Mouse (Mus musculus) G1E (cell line): ENCODE data around the gene Add2.

Experiments used
- CTCF ChIP-seq: IDR thresholded peaks from 2 replicates; pipeline ENCODE4 v1.5.1; 2012; ENCODE audit warnings: low read depth, low read length, inconsistent platforms, mixed read lengths
- GATA2 ChIP-seq: IDR thresholded peaks from 2 replicates; pipeline ENCODE4 v1.6.1; 2012; ENCODE audit warnings: low read depth, low read length, inconsistent platforms, borderline replicate concordance

DNA sequence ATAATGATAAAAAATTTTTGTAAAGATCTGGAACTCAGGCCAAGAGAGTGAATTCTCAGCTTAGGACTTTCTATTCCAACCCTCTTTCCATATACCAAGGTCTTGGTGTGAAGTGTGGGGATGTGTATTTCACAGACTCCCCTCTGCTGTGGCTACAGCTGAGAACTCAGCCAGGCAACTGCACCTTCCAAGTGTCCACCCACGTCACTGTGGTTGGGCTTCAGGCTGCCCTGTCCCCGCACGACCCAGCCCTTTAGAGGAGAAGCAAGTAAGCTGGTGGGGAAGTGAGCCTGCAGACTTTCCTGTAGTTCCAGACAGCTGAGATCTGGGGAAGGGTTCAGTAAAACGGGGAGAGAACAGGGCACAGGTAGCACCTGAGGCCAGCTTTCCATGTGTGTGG lies 68.7 kb downstream of the Add2 start:
- TF ChIP-seq CTCF: no peak
- TF ChIP-seq GATA2: no peak
